Mouse (Mus musculus) spleen, adult 2 months (tissue): Measurements from ENCODE around the gene Plcb4. TPM values are rescaled to one million over a fixed set of nuclear protein-coding genes. Genes with fewer than 3 reads are reported as not detected.

Source experiments
- DNase-seq, 2 experiments: peaks; one replicate each; pipeline versions ENCODE4 v3.0.0 to v3.0.0-alpha.2; 2012 to 2021; ENCODE audit warnings: low spot score in 2 of 2, low read depth in 1 of 2
- H3K27ac ChIP-seq: fragments of 200-500 bp; 2 replicates; pipeline ENCODE4 v1.5.1; 2012; ENCODE audit warnings: low read length, inconsistent platforms; ENCODE audit not compliant: insufficient read depth
- H3K27me3 ChIP-seq: fragments of 200-500 bp; 2 replicates; pipeline ENCODE4 v1.6.1; 2012; ENCODE audit warnings: mild to moderate bottlenecking, moderate library complexity, low read length, inconsistent platforms; ENCODE audit not compliant: control insufficient read depth, insufficient read depth
- H3K36me3 ChIP-seq: fragments of 200-500 bp; 2 replicates; pipeline ENCODE4 v1.6.1; 2012; ENCODE audit warnings: mild to moderate bottlenecking, low read length, inconsistent platforms; ENCODE audit not compliant: control insufficient read depth, insufficient read depth
- H3K4me1 ChIP-seq: fragments of 200-500 bp; 2 replicates; pipeline ENCODE4 v1.6.1; 2011; ENCODE audit warnings: inconsistent platforms; ENCODE audit not compliant: control insufficient read depth, insufficient read depth, insufficient read length
- H3K4me3 ChIP-seq: fragments of 200-500 bp; 2 replicates; pipeline ENCODE4 v1.5.1; 2011; ENCODE audit warnings: mild to moderate bottlenecking, inconsistent platforms; ENCODE audit not compliant: insufficient read depth, insufficient read length; ENCODE audit errors: extremely low read depth
- CTCF ChIP-seq: fragments of 200-500 bp; IDR thresholded peaks from 2 replicates; pipeline ENCODE4 v1.5.1; 2011; ENCODE audit warnings: mild to moderate bottlenecking, inconsistent platforms; ENCODE audit not compliant: insufficient read depth, insufficient read length, insufficient replicate concordance; ENCODE audit errors: extremely low read depth
- POLR2A ChIP-seq: fragments of 200-500 bp; IDR thresholded peaks from 2 replicates; pipeline ENCODE4 v1.6.1; 2011; ENCODE audit warnings: low read depth, low read length, inconsistent platforms
- WGBS: fragments of 180-500 bp; shearing (Covaris S2); methylation state at CpG from one replicate; pipeline ENCODE4 v1.1.7; 2018; 5-methylcytosine and 5-hydroxymethylcytosine counted together
- polyA plus RNA-seq: library from polyadenylated mRNA; depleted of rRNA; stranded (reverse); fragments of >200 nt; gene quantifications from 2 replicates; pipeline ENCODE4 v1.2.3, GENCODE M21; 2012

Plcb4 gene
- polyA plus RNA-seq, 1 experiment: 2.4 TPM

DNA sequence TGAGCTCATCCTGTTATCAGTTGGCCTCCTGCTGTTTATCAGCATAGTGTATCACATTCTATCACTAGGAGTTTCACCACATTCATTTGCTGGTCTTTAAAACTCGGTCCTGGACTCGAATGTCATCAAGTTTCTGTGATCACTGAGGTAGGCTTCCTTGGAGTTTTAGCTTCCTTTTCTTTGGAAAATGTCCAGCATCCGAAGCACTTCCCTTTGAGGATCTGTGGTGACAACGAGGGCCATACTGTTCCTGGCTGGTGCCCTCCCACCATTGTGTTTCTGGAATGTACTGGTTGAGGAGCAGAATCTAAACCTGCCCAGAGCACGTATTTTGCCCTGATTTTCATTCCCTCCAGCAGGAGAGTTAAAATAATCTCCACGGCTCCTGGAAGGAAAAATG, 260.8 kb downstream of the Plcb4 start:
- 80% methylated on average over 6 of the region's 6 CpGs for WGBS
- H3K4me1 ChIP-seq: no peaks in the 10 kb centered on the region

DNA sequence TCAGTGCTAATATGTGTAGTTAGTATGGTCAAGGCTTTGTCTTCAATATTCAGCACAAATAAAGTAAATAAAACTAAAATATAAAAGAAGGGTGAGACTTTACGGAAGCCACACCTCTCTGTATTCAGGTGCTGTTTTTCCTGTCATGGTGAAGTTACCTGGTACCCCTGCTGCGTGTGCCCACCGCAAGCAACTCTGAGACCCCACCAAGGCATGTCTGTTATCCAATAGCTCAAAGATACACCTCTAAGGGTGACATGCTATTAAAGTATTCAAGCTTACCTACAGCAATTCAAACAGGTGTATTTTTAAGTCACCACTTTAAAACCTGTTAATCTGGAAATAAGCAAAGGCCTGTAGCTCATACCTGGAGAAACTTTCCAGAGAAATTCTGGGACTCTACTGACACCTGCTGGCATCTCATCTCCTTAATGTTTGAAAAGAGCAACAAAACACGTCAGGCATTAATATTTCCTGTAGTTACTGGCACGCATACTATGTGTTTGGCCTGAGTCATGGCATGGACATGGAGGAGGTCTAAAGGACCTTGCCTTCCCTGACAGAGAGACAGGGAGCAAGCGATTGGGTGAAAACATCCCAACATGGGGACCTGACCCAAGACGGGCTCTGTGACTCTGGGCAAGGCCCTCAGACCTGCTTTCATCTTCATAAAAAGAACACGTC, 268.0 kb downstream of the Plcb4 start:
- no peak for DNase-seq
- no peaks in the 10 kb centered on the region for H3K27me3 ChIP-seq
- H3K36me3 ChIP-seq: no peaks in the 10 kb centered on the region
- no peak for TF ChIP-seq POLR2A
- no peak for TF ChIP-seq CTCF
- WGBS: 77% methylated on average over 8 of the region's 8 CpGs
- no peak overlapping the region for H3K4me3 ChIP-seq
- H3K4me1 ChIP-seq: no peaks in the 10 kb centered on the region
- H3K27ac ChIP-seq: no peak overlapping the region

More for the DNA sequence above, 260.8 kb downstream of the Plcb4 start:
- H3K4me3 ChIP-seq: no peak overlapping the region
- no peaks in the 10 kb centered on the region for H3K27me3 ChIP-seq
- no peak for DNase-seq
- H3K27ac ChIP-seq: no peak overlapping the region
- H3K36me3 ChIP-seq: no peaks in the 10 kb centered on the region
- TF ChIP-seq POLR2A: no peak
- no peak for TF ChIP-seq CTCF

DNA sequence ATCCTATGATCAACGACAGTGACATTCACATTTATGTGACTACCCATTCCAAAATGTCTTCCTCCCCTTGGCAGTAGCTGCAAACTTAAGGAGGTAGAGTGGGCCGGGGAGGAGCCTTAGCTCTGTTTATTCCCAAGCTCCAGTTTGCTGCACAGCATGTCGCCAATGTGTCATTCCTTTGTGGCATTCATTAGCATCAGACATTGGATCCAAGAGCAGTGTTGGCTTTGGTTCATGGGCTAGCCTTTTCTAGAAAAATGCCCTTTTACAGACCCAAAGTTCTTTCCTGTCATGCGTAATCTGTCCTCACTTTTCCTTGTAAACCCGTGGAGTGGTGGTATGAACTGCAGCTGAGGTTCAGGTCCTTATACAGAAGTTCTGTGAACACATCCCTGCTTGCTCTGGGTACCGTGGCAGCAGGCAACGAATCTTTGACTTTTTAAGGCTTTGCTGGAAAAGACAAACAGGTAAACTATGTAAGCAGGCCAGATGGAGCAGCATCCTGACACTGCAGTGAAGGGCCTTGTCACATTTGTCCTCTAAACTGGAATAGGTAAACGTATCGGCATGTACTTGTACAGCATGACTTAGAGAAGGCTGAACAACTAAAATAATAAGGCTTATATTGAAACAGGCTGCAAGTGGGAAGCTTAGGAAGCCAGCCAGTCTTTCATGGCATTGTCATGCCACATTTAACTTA, 270.4 kb downstream of the Plcb4 start:
- H3K27ac ChIP-seq: no peak overlapping the region
- no peaks in the 10 kb centered on the region for H3K27me3 ChIP-seq
- no peaks in the 10 kb centered on the region for H3K4me1 ChIP-seq
- H3K4me3 ChIP-seq: no peak overlapping the region
- TF ChIP-seq POLR2A (no peak), CTCF (no peak)
- no peak for DNase-seq
- H3K36me3 ChIP-seq: no peaks in the 10 kb centered on the region
- 88% methylated on average over 9 of the region's 9 CpGs for WGBS

DNA sequence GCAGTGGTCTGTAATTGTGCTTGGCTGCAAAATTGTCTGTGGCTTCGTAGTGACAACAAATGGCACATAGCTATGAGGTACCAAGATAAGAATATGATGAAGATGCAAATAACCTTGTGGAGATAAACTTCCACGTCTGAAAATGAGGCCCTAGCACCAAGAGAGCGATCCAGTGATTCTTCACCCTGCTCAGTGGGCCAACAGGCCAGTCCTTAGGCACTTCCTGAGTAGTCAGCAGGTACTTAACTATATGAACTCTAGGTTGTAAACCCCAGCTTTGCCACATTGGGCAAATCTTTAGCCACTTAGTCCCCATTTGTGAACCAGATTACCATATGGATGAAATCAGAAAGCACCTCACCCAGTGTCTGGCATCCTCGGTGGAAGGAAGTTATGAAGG, 271.9 kb downstream of the Plcb4 start:
- no peak for DNase-seq
- Histone ChIP-seq H3K27ac (no peak overlapping the region), H3K27me3 (no peaks in the 10 kb centered on the region), H3K36me3 (no peaks in the 10 kb centered on the region), H3K4me1 (no peaks in the 10 kb centered on the region), H3K4me3 (no peak overlapping the region)
- TF ChIP-seq CTCF: no peak
- TF ChIP-seq POLR2A: no peak
- 79% methylated on average over 4 of the region's 4 CpGs for WGBS

DNA sequence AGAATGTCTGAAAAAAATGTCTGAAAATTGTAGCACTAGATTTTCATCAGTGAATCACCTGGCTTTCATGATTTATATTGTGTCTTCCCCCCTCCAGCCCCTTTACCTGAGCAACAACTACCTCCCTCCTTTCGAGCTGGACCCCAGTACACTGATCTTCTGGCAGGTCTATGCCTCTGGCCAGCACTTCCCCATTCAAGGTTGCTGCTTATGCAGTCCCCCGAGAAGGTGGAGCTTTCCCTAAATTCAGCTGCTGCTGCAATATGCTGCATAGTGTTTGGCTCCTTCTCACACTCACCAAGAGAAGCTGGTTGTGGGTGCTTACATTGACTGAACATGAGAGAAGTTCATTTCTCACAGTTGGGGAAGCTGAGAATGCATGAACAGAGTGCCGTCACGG, 273.8 kb downstream of the Plcb4 start:
- DNase-seq: no peak
- Histone ChIP-seq H3K4me3 (no peak overlapping the region), H3K27me3 (no peaks in the 10 kb centered on the region), H3K36me3 (no peaks in the 10 kb centered on the region), H3K4me1 (no peaks in the 10 kb centered on the region), H3K27ac (no peak overlapping the region)
- TF ChIP-seq POLR2A (no peak), CTCF (no peak)
- 77% methylated on average over 4 of the region's 4 CpGs for WGBS

DNA sequence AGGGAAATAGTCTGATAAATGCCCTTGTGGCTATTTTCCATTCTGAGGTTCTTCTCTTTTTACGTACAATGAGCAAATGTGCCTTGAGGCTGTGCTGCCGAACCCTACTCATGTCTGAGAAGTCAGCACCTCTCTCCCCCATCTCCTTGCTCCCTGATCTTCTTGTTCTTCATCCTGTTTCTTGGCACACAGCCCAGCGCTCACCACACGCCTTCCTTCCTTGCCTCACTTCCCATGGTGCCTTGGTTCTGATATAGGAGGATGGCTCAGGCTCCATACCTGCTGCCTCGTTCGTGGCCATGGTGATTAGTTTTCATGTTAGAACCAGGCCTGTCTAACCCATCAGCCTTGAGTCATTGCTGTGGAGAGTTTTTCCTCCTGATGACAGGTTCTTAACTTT, 277.6 kb downstream of the Plcb4 start:
- no peaks in the 10 kb centered on the region for H3K4me1 ChIP-seq
- no peak overlapping the region for H3K4me3 ChIP-seq
- no peak overlapping the region for H3K27ac ChIP-seq
- DNase-seq: no peak
- TF ChIP-seq CTCF (no peak), POLR2A (no peak)
- no peaks in the 10 kb centered on the region for H3K36me3 ChIP-seq
- H3K27me3 ChIP-seq: no peaks in the 10 kb centered on the region
- 81% methylated on average over 6 of the region's 6 CpGs for WGBS

DNA sequence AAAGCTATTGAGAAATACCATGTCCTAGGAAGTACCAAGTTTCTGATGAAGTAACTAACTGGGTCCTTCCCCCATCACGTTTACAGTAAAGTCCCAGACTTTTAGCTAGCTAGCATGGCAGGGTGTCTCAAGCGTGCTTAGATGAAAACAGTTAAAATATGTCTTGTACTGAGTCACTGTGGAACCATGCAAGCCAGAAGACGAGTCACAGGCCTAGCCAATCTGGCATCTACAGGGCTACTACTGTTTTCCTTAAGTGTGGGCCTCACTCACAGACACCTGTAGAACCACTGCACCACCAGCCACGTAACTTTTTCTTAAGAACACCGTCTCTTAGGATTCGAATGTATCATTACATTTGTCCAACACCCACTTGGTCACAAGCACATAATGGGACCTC, 278.8 kb downstream of the Plcb4 start:
- Histone ChIP-seq H3K27ac (no peak overlapping the region), H3K4me3 (no peak overlapping the region), H3K4me1 (no peaks in the 10 kb centered on the region), H3K27me3 (no peaks in the 10 kb centered on the region), H3K36me3 (no peaks in the 10 kb centered on the region)
- 90% methylated on average over 6 of the region's 6 CpGs for whole genome bisulfite sequencing
- DNase-seq: no peak
- TF ChIP-seq CTCF: no peak
- no peak for TF ChIP-seq POLR2A
